Mouse (Mus musculus): ENCODE results near the gene Nmt1. TPM values are rescaled to one million over a fixed set of nuclear protein-coding genes. Genes with fewer than 3 reads are reported as not detected.

Nmt1 gene
- polyA plus RNA-seq, 1 experiment from 2014 or later, result 32.4 TPM

- Histone ChIP-seq H3K4me1 (replicated peaks) (peaks cover 38% of the 10 kb centered on the region), H3K9ac (peak overlapping the region; percentile 58), H3K27me3 (peaks cover 16% of the 10 kb centered on the region), H3K4me2 (peak overlapping the region; percentile 73), H3K9me3 (no peaks in the 10 kb centered on the region), H3K4me3 (peak overlapping the region; percentile 57), H3K36me3 (no peaks in the 10 kb centered on the region), H3K27ac (replicated peaks) (peak overlapping the region; percentile 88)
- no peak for ATAC-seq (ENCODE audit: low FRiP score, low read depth)
- WGBS, result under 1% methylated on average over 35 of the region's 35 CpGs
Measured at GRCm38 (mm10) chr11:103116959-103117590, 89.1 kb downstream of the Nmt1 start.

- H3K4me1 ChIP-seq (replicated peaks), result peaks cover 32% of the 10 kb centered on the region
- peak overlapping the region; percentile 57 for H3K4me3 ChIP-seq
- WGBS, result under 1% methylated on average over 38 of the region's 38 CpGs
- no peak for ATAC-seq (ENCODE audit: low FRiP score, low read depth)
- H3K4me2 ChIP-seq, result peak overlapping the region; percentile 73
- H3K9me3 ChIP-seq, result no peaks in the 10 kb centered on the region
- H3K27ac ChIP-seq (replicated peaks), result peak overlapping the region; percentile 88
- H3K36me3 ChIP-seq, result no peaks in the 10 kb centered on the region
- peak overlapping the region; percentile 58 for H3K9ac ChIP-seq
- peaks cover 11% of the 10 kb centered on the region for H3K27me3 ChIP-seq
Measured at GRCm38 (mm10) chr11:103117591-103118009, 89.6 kb downstream of the Nmt1 start.

Small RNA genes within 50 kb of the gene (microRNA-seq; reads per million reads assigned to microRNA genes)
- gene Mir6931, result not detected

Other genes starting within 250 kb of the Nmt1 start
- 32.5 and 32.8 TPM in 2 replicates for gene Gjc1, start 208.5 kb upstream of the Nmt1 start, polyA plus RNA-seq (2015; fragmentation: Nextera tagmentation; extraction: Ambion mirVana)
- gene Higd1b, start 192.3 kb upstream of the Nmt1 start, polyA plus RNA-seq (2015; fragmentation: Nextera tagmentation; extraction: Ambion mirVana), result 12.1 and 13.9 TPM in 2 replicates
- gene Eftud2, start 147.2 kb upstream of the Nmt1 start, polyA plus RNA-seq (2015; fragmentation: Nextera tagmentation; extraction: Ambion mirVana), result 133 and 142 TPM in 2 replicates
- gene Ccdc103, start 147.0 kb upstream of the Nmt1 start, polyA plus RNA-seq (2015; fragmentation: Nextera tagmentation; extraction: Ambion mirVana), result 2.0 and 2.1 TPM in 2 replicates
- gene Fam187a, start 143.0 kb upstream of the Nmt1 start, polyA plus RNA-seq (2015; fragmentation: Nextera tagmentation; extraction: Ambion mirVana), result 0.13 TPM in 1 of 2 replicates, not detected in the other
- gene Gfap, start 127.3 kb upstream of the Nmt1 start, polyA plus RNA-seq (2015; fragmentation: Nextera tagmentation; extraction: Ambion mirVana), result 1.8 and 1.9 TPM in 2 replicates
- gene Kif18b, start 103.1 kb upstream of the Nmt1 start, polyA plus RNA-seq (2015; fragmentation: Nextera tagmentation; extraction: Ambion mirVana), result 2.1 and 3.6 TPM in 2 replicates
- 9.8 and 11.1 TPM in 2 replicates for gene C1ql1, start 81.5 kb upstream of the Nmt1 start, polyA plus RNA-seq (2015; fragmentation: Nextera tagmentation; extraction: Ambion mirVana)
- gene Dcakd, start 143 bp downstream of the Nmt1 start, polyA plus RNA-seq (2015; fragmentation: Nextera tagmentation; extraction: Ambion mirVana), result 152 and 194 TPM in 2 replicates
- gene Plcd3, start 73.5 kb downstream of the Nmt1 start, polyA plus RNA-seq (2015; fragmentation: Nextera tagmentation; extraction: Ambion mirVana), result 3.7 and 4.4 TPM in 2 replicates
- gene Acbd4, start 73.5 kb downstream of the Nmt1 start, polyA plus RNA-seq (2015; fragmentation: Nextera tagmentation; extraction: Ambion mirVana), result 11.1 and 13.3 TPM in 2 replicates
- gene Hexim1, start 88.0 kb downstream of the Nmt1 start, polyA plus RNA-seq (2015; fragmentation: Nextera tagmentation; extraction: Ambion mirVana), result 3.7 and 3.9 TPM in 2 replicates
- gene Hexim2, start 104.2 kb downstream of the Nmt1 start, polyA plus RNA-seq (2015; fragmentation: Nextera tagmentation; extraction: Ambion mirVana), result 23.5 and 28.4 TPM in 2 replicates
- gene Fmnl1, start 142.9 kb downstream of the Nmt1 start, polyA plus RNA-seq (2015; fragmentation: Nextera tagmentation; extraction: Ambion mirVana), result 7.0 and 7.8 TPM in 2 replicates
- gene 1700023F06Rik, start 180.4 kb downstream of the Nmt1 start, polyA plus RNA-seq (2015; fragmentation: Nextera tagmentation; extraction: Ambion mirVana), result 2.3 and 2.6 TPM in 2 replicates
- 0.99 and 1.4 TPM in 2 replicates for gene Spata32, start 190.2 kb downstream of the Nmt1 start, polyA plus RNA-seq (2015; fragmentation: Nextera tagmentation; extraction: Ambion mirVana)
- gene Map3k14, start 239.3 kb downstream of the Nmt1 start, polyA plus RNA-seq (2015; fragmentation: Nextera tagmentation; extraction: Ambion mirVana), result 3.3 and 4.8 TPM in 2 replicates